Mouse (Mus musculus): Measurements from ENCODE around the gene Cd96. TPM values are rescaled to one million over a fixed set of nuclear protein-coding genes. Genes with fewer than 3 reads are reported as not detected.

Cd96 gene
- total and polyA plus RNA-seq, 2 experiments from 2014 or later, result not detected

DNA sequence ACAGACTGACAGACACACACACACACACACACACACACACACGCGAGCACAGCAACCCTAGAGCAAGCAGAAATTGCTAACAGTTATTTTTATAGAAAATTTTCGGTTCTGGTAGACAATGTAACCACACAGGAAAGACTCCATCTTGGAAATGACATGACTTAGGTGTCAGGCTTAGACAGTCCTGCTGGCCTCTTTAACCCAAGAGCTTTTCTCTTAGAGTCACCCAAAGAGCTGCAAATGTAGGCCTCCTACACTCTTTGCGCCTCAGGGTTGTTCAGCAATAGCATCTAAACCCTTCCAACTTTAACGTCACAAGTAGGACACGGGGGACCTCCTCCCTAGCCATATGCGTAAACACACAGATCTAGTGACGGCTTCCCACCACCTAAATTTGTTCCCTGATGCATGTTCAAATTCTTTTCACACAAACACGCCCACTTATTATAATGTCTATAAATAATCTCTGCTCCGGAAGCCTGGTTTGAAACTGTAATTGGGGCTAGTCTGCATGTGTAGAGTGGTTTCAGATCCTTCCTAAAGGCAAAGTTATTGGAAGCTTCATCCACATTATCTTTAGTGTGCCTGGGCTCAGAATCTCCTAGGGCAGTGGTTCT lies 118.4 kb downstream of the Cd96 start:
- WGBS, result 70% methylated on average over 10 of the region's 10 CpGs

DNA sequence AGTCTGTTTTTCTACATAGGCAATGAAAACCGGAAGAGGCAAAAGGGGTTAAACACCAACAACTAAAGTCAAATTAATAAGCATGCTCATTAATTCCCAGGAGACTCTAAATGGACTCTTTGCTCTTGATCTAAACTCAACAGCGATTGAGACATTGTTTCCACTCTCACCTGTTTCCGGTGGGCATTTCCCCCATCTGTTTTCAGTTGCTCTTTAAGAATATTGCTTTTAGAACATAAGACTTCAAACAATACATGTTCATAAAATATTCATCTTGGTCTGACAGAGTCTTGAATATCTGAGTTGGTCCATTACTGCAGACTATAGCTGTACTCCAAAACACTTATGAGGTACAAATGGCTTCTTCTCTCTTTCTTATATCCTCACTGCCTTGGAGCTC lies 119.1 kb downstream of the Cd96 start:
- TF ChIP-seq EP300 (IDR thresholded peaks at IDR 0.05; ENCODE audit: low read depth), result no peak
- TF ChIP-seq CTCF (IDR thresholded peaks at IDR 0.05; ENCODE audit: low read depth), result no peak
- ATAC-seq (ENCODE audit: insufficient read depth, low read depth), result no peak
- no peaks in the 10 kb centered on the region for H3K9me3 ChIP-seq (replicated peaks; ENCODE audit: control insufficient read depth, low read length)
- 82% methylated on average over 3 of the region's 3 CpGs for WGBS
- no peak overlapping the region for H3K4me2 ChIP-seq (ENCODE audit: low read depth, low read length)
- no peaks in the 10 kb centered on the region for H3K36me3 ChIP-seq (replicated peaks; ENCODE audit: control insufficient read depth, insufficient read depth, low read length)
- no peaks in the 10 kb centered on the region for H3K27me3 ChIP-seq (ENCODE audit: control insufficient read depth, insufficient read depth, low read length)
- H3K27ac ChIP-seq (ENCODE audit: low read depth), result no peak overlapping the region
- no peak overlapping the region for H3K9ac ChIP-seq (replicated peaks; ENCODE audit: low read depth, low read length)
- no peak for DNase-seq (ENCODE audit: low spot score)
- H3K4me3 ChIP-seq (ENCODE audit: low read depth, low read length), result no peak overlapping the region
- H3K4me1 ChIP-seq (ENCODE audit: control insufficient read depth, insufficient read depth), result peaks cover 5% of the 10 kb centered on the region; the same call in 1 of the 2 replicates

More for the DNA sequence above, 118.4 kb downstream of the Cd96 start:
- TF ChIP-seq EP300 (IDR thresholded peaks at IDR 0.05; ENCODE audit: low read depth), result no peak
- no peak for TF ChIP-seq CTCF (IDR thresholded peaks at IDR 0.05; ENCODE audit: low read depth)
- H3K9ac ChIP-seq (replicated peaks; ENCODE audit: low read depth, low read length), result no peak overlapping the region
- DNase-seq (ENCODE audit: low spot score), result no peak
- H3K27me3 ChIP-seq (ENCODE audit: control insufficient read depth, insufficient read depth, low read length), result no peaks in the 10 kb centered on the region
- ATAC-seq (ENCODE audit: insufficient read depth, low read depth), result no peak
- peaks cover 5% of the 10 kb centered on the region; the same call in 1 of the 2 replicates for H3K4me1 ChIP-seq (ENCODE audit: control insufficient read depth, insufficient read depth)
- no peaks in the 10 kb centered on the region for H3K36me3 ChIP-seq (replicated peaks; ENCODE audit: control insufficient read depth, insufficient read depth, low read length)
- H3K4me3 ChIP-seq (ENCODE audit: low read depth, low read length), result no peak overlapping the region
- H3K27ac ChIP-seq (ENCODE audit: low read depth), result no peak overlapping the region
- H3K4me2 ChIP-seq (ENCODE audit: low read depth, low read length), result no peak overlapping the region
- H3K9me3 ChIP-seq (replicated peaks; ENCODE audit: control insufficient read depth, low read length), result no peaks in the 10 kb centered on the region

DNA sequence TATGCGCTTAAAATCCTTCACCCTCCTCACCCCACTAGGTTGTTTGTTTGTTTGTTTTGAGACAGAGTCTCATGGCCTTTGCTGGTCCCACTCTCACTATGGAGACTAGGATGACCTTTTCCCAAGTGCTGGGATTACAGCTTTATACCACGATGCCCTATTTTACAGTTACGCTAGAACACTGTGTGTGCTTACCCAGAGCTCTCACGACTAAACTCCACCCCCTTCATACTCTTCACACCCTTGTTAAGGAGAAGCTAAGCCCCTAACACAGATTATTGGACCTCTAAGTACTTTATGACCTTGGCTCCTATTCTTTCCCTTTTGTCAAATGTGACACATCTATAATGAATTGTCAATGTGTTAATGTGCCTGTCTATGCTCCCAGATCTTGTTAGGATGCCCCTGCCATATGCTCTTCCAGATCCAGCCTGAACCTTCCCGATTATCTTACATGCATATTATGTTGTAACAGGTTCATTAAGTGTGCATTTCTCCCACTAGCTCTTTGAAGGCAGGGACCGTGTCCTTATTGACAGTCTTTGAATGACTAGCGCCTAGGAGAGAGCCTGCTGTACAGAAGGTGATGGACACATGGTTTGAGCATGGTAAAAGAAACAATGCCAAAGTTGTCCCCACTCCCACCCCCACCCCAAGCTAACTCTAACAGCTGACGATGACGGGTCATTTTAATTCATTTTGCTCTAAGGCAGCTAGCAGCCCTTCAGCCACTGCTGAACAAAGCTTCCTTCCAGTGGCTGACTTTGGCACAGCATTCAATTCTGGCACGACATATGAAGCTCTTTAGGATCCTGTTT lies 120.5 kb downstream of the Cd96 start:
- ATAC-seq (ENCODE audit: insufficient read depth, low read depth), result no peak
- 72% methylated on average over 10 of the region's 10 CpGs for WGBS
- Histone ChIP-seq H3K36me3 (replicated peaks; ENCODE audit: control insufficient read depth, insufficient read depth, low read length) (no peaks in the 10 kb centered on the region), H3K27ac (ENCODE audit: low read depth) (no peak overlapping the region), H3K4me1 (ENCODE audit: control insufficient read depth, insufficient read depth) (peaks cover 5% of the 10 kb centered on the region; the same call in 1 of the 2 replicates), H3K4me3 (ENCODE audit: low read depth, low read length) (no peak overlapping the region), H3K9me3 (replicated peaks; ENCODE audit: control insufficient read depth, low read length) (no peaks in the 10 kb centered on the region), H3K27me3 (ENCODE audit: control insufficient read depth, insufficient read depth, low read length) (no peaks in the 10 kb centered on the region), H3K9ac (replicated peaks; ENCODE audit: low read depth, low read length) (no peak overlapping the region), H3K4me2 (ENCODE audit: low read depth, low read length) (no peak overlapping the region)
- DNase-seq (ENCODE audit: low spot score), result no peak
- TF ChIP-seq CTCF (IDR thresholded peaks at IDR 0.05; ENCODE audit: low read depth), result no peak
- no peak for TF ChIP-seq EP300 (IDR thresholded peaks at IDR 0.05; ENCODE audit: low read depth)

GRCm38 (mm10) chr16:45998231-45998630 lies 121.8 kb downstream of the Cd96 start:
- 75% methylated on average over 7 of the region's 7 CpGs for WGBS
- Histone ChIP-seq H3K4me3 (ENCODE audit: low read depth, low read length) (no peak overlapping the region), H3K27me3 (ENCODE audit: control insufficient read depth, insufficient read depth, low read length) (no peaks in the 10 kb centered on the region), H3K9ac (replicated peaks; ENCODE audit: low read depth, low read length) (no peak overlapping the region), H3K36me3 (replicated peaks; ENCODE audit: control insufficient read depth, insufficient read depth, low read length) (no peaks in the 10 kb centered on the region), H3K4me1 (ENCODE audit: control insufficient read depth, insufficient read depth) (peaks cover 5% of the 10 kb centered on the region; the same call in 1 of the 2 replicates), H3K4me2 (ENCODE audit: low read depth, low read length) (no peak overlapping the region), H3K9me3 (replicated peaks; ENCODE audit: control insufficient read depth, low read length) (no peaks in the 10 kb centered on the region), H3K27ac (ENCODE audit: low read depth) (no peak overlapping the region)
- no peak for DNase-seq (ENCODE audit: low spot score)
- TF ChIP-seq EP300 (IDR thresholded peaks at IDR 0.05; ENCODE audit: low read depth) (no peak), CTCF (IDR thresholded peaks at IDR 0.05; ENCODE audit: low read depth) (no peak)
- no peak for ATAC-seq (ENCODE audit: insufficient read depth, low read depth)

- H3K36me3 ChIP-seq (replicated peaks; ENCODE audit: control insufficient read depth, insufficient read depth, low read length), result no peaks in the 10 kb centered on the region
- no peak overlapping the region for H3K4me3 ChIP-seq (ENCODE audit: low read depth, low read length)
- H3K4me1 ChIP-seq (ENCODE audit: control insufficient read depth, insufficient read depth), result no peaks in the 10 kb centered on the region
- no peak overlapping the region for H3K27ac ChIP-seq (ENCODE audit: low read depth)
- H3K9me3 ChIP-seq (replicated peaks; ENCODE audit: control insufficient read depth, low read length), result no peaks in the 10 kb centered on the region
- no peak for TF ChIP-seq EP300 (IDR thresholded peaks at IDR 0.05; ENCODE audit: low read depth)
- peak; percentile 22 for TF ChIP-seq CTCF (IDR thresholded peaks at IDR 0.05; ENCODE audit: low read depth)
- H3K27me3 ChIP-seq (ENCODE audit: control insufficient read depth, insufficient read depth, low read length), result no peaks in the 10 kb centered on the region
- no peak overlapping the region for H3K9ac ChIP-seq (replicated peaks; ENCODE audit: low read depth, low read length)
- DNase-seq (ENCODE audit: low spot score) (no peak), ATAC-seq (ENCODE audit: insufficient read depth, low read depth) (no peak)
- no peak overlapping the region for H3K4me2 ChIP-seq (ENCODE audit: low read depth, low read length)
- WGBS, result 50% methylated on average over 10 of the region's 10 CpGs
Observed at GRCm38 (mm10) chr16:45990901-45991676, 129.0 kb downstream of the Cd96 start.
